Mouse (Mus musculus) midbrain, embryonic 16.5 days (tissue): ENCODE data around the gene Phtf2. TPM values are rescaled to one million over a fixed set of nuclear protein-coding genes. Genes with fewer than 3 reads are reported as not detected.

Experiments
- ATAC-seq: fragments of 200-750 bp; cut with Nextera tagmentation; 2 replicates; pipeline ENCODE4 v1.8.0; 2017; ENCODE audit warnings: moderate TSS enrichment
- H3K27ac ChIP-seq: fragments of 300-500 bp; sonication (generic); 2 replicates; pipeline ENCODE4 v1.5.1; 2014; ENCODE audit warnings: mild to moderate bottlenecking, low read length, mixed read lengths
- H3K27me3 ChIP-seq: fragments of 300-500 bp; sonication (generic); 2 replicates; pipeline ENCODE4 v1.6.1; 2014; ENCODE audit warnings: low read depth, low read length, mixed read lengths; ENCODE audit not compliant: control insufficient read depth, insufficient read depth
- H3K36me3 ChIP-seq: fragments of 300-500 bp; sonication (generic); 2 replicates; pipeline ENCODE4 v1.6.1; 2014; ENCODE audit warnings: mild to moderate bottlenecking, low read length, moderate library complexity, mixed read lengths; ENCODE audit not compliant: control insufficient read depth, insufficient read depth
- H3K4me1 ChIP-seq: fragments of 300-500 bp; sonication (generic); 2 replicates; pipeline ENCODE4 v1.6.1; 2014; ENCODE audit warnings: mild to moderate bottlenecking, low read length, mixed read lengths; ENCODE audit not compliant: control insufficient read depth, insufficient read depth
- H3K4me2 ChIP-seq: fragments of 300-500 bp; sonication (generic); 2 replicates; pipeline ENCODE4 v1.6.1; 2014; ENCODE audit warnings: mild to moderate bottlenecking, low read length, mixed read lengths
- H3K4me3 ChIP-seq: fragments of 300-500 bp; sonication (generic); 2 replicates; pipeline ENCODE4 v1.5.1; 2014; ENCODE audit warnings: low read depth, mild to moderate bottlenecking, low read length, moderate library complexity, mixed read lengths
- H3K9ac ChIP-seq: fragments of 300-500 bp; sonication (generic); 2 replicates; pipeline ENCODE4 v1.6.1; 2014; ENCODE audit warnings: low read depth, low read length, mixed read lengths
- H3K9me3 ChIP-seq: fragments of 300-500 bp; sonication (generic); replicated peaks from 2 replicates; pipeline ENCODE4 v1.6.1; 2014; ENCODE audit warnings: mild to moderate bottlenecking, low read length, mixed read lengths; ENCODE audit not compliant: control insufficient read depth, poor library complexity, severe bottlenecking
- WGBS: fragments of 180-500 bp; shearing (Covaris S2); extraction: QIAGEN DNeasy Blood & Tissue Kit; methylation state at CpG from one replicate; pipeline ENCODE4 v1.1.7; 2014; 5-methylcytosine and 5-hydroxymethylcytosine counted together
- polyA plus RNA-seq: library from polyadenylated mRNA; unstranded; fragments of >200 nt; fragmentation: Nextera tagmentation; extraction: Ambion mirVana; gene quantifications from 2 replicates; pipeline ENCODE4 v1.2.1, GENCODE M21; 2015

Phtf2 gene
- polyA plus RNA-seq, 1 experiment from 2014 or later: 27.6 TPM

GRCm38 (mm10) chr5:20880386-20880785 lies 1.5 kb downstream of the Phtf2 start:
- Histone ChIP-seq H3K4me3 (peak overlapping the region; percentile 86), H3K27ac (no peak overlapping the region), H3K4me1 (peaks cover 19% of the 10 kb centered on the region), H3K27me3 (no peaks in the 10 kb centered on the region), H3K36me3 (no peaks in the 10 kb centered on the region), H3K4me2 (peak overlapping the region; percentile 55), H3K9me3 (no peaks in the 10 kb centered on the region), H3K9ac (no peak overlapping the region)
- WGBS: 71% methylated on average over 2 of the region's 2 CpGs
- no peak for ATAC-seq

- Histone ChIP-seq H3K4me2 (no peak overlapping the region), H3K9me3 (no peaks in the 10 kb centered on the region), H3K27ac (no peak overlapping the region), H3K27me3 (no peaks in the 10 kb centered on the region), H3K9ac (no peak overlapping the region), H3K4me3 (no peak overlapping the region), H3K4me1 (peaks cover 4% of the 10 kb centered on the region), H3K36me3 (no peaks in the 10 kb centered on the region)
- ATAC-seq: no peak
- WGBS: 79% methylated on average over 1 of the region's 1 CpGs
Observed at GRCm38 (mm10) chr5:20876934-20877426, 4.9 kb downstream of the Phtf2 start.

GRCm38 (mm10) chr5:20873146-20873545 lies 8.8 kb downstream of the Phtf2 start:
- 97% methylated on average over 1 of the region's 1 CpGs for WGBS
- Histone ChIP-seq H3K4me1 (no peaks in the 10 kb centered on the region), H3K9ac (no peak overlapping the region), H3K36me3 (no peaks in the 10 kb centered on the region), H3K9me3 (no peaks in the 10 kb centered on the region; the same call in 1 of the 2 replicates), H3K4me2 (no peak overlapping the region), H3K27me3 (no peaks in the 10 kb centered on the region), H3K27ac (no peak overlapping the region), H3K4me3 (no peak overlapping the region)
- ATAC-seq: no peak

- no peak overlapping the region for H3K27ac ChIP-seq
- no peak overlapping the region for H3K4me3 ChIP-seq
- no peaks in the 10 kb centered on the region for H3K27me3 ChIP-seq
- no peaks in the 10 kb centered on the region for H3K36me3 ChIP-seq
- no peaks in the 10 kb centered on the region for H3K9me3 ChIP-seq
- ATAC-seq: no peak
- H3K4me2 ChIP-seq: no peak overlapping the region
- H3K9ac ChIP-seq: no peak overlapping the region
- H3K4me1 ChIP-seq: peaks cover 4% of the 10 kb centered on the region; the same call in 1 of the 2 replicates
- WGBS: 93% methylated on average over 2 of the region's 2 CpGs
Observed at GRCm38 (mm10) chr5:20865193-20865755, 16.6 kb downstream of the Phtf2 start.

GRCm38 (mm10) chr5:20864216-20864969 lies 17.5 kb downstream of the Phtf2 start:
- Histone ChIP-seq H3K9ac (no peak overlapping the region), H3K27me3 (no peaks in the 10 kb centered on the region), H3K4me3 (no peak overlapping the region), H3K4me2 (no peak overlapping the region), H3K9me3 (no peaks in the 10 kb centered on the region), H3K4me1 (peaks cover 4% of the 10 kb centered on the region; the same call in 1 of the 2 replicates), H3K36me3 (no peaks in the 10 kb centered on the region), H3K27ac (no peak overlapping the region)
- no peak for ATAC-seq
- 86% methylated on average over 4 of the region's 4 CpGs for WGBS

- WGBS: 94% methylated on average over 2 of the region's 2 CpGs
- no peaks in the 10 kb centered on the region for H3K9me3 ChIP-seq
- no peak overlapping the region for H3K4me2 ChIP-seq
- H3K9ac ChIP-seq: no peak overlapping the region
- no peak overlapping the region for H3K4me3 ChIP-seq
- H3K27ac ChIP-seq: no peak overlapping the region
- no peaks in the 10 kb centered on the region for H3K27me3 ChIP-seq
- no peaks in the 10 kb centered on the region for H3K36me3 ChIP-seq
- peaks cover 4% of the 10 kb centered on the region; the same call in 1 of the 2 replicates for H3K4me1 ChIP-seq
- no peak for ATAC-seq
Observed at GRCm38 (mm10) chr5:20861901-20862300, 20.0 kb downstream of the Phtf2 start.

- Histone ChIP-seq H3K9me3 (no peaks in the 10 kb centered on the region), H3K36me3 (no peaks in the 10 kb centered on the region), H3K9ac (no peak overlapping the region), H3K27me3 (no peaks in the 10 kb centered on the region), H3K4me2 (no peak overlapping the region), H3K4me3 (no peak overlapping the region), H3K27ac (no peak overlapping the region), H3K4me1 (peaks cover 4% of the 10 kb centered on the region; the same call in 1 of the 2 replicates)
- WGBS: 90% methylated on average over 4 of the region's 4 CpGs
- no peak for ATAC-seq
Observed at GRCm38 (mm10) chr5:20860565-20860964, 21.4 kb downstream of the Phtf2 start.

- H3K36me3 ChIP-seq: no peaks in the 10 kb centered on the region
- no peak overlapping the region for H3K4me2 ChIP-seq
- no peak overlapping the region for H3K27ac ChIP-seq
- no peak overlapping the region for H3K9ac ChIP-seq
- 97% methylated on average over 2 of the region's 2 CpGs for WGBS
- no peak overlapping the region for H3K4me3 ChIP-seq
- H3K9me3 ChIP-seq: no peaks in the 10 kb centered on the region
- no peaks in the 10 kb centered on the region for H3K27me3 ChIP-seq
- H3K4me1 ChIP-seq: no peaks in the 10 kb centered on the region
- ATAC-seq: no peak
Observed at GRCm38 (mm10) chr5:20858404-20858803, 23.5 kb downstream of the Phtf2 start.

GRCm38 (mm10) chr5:20855066-20855465 lies 26.9 kb downstream of the Phtf2 start:
- H3K9ac ChIP-seq: no peak overlapping the region
- no peaks in the 10 kb centered on the region for H3K9me3 ChIP-seq
- H3K4me1 ChIP-seq: no peaks in the 10 kb centered on the region
- no peak overlapping the region for H3K4me2 ChIP-seq
- ATAC-seq: no peak
- H3K27me3 ChIP-seq: no peaks in the 10 kb centered on the region
- H3K36me3 ChIP-seq: no peaks in the 10 kb centered on the region
- 91% methylated on average over 4 of the region's 4 CpGs for WGBS
- no peak overlapping the region for H3K4me3 ChIP-seq
- H3K27ac ChIP-seq: no peak overlapping the region
